Mouse (Mus musculus) bone marrow, adult 2 months (tissue): ENCODE data around the gene Angptl7. TPM values are rescaled to one million over a fixed set of nuclear protein-coding genes. Genes with fewer than 3 reads are reported as not detected.
A peak's percentile ranks its signal among the peaks of the same experiment; 100 is the strongest.

Experiments
- H3K27ac ChIP-seq: fragments of 200-500 bp; 2 replicates; pipeline ENCODE4 v1.5.1; 2012; ENCODE audit warnings: low read depth, mild to moderate bottlenecking, control low read depth, inconsistent platforms, low read length; ENCODE audit not compliant: control insufficient read depth, poor library complexity, insufficient read depth
- H3K4me1 ChIP-seq: fragments of 200-500 bp; 2 replicates; pipeline ENCODE4 v1.6.1; 2011; ENCODE audit warnings: low read length; ENCODE audit not compliant: control insufficient read depth, insufficient read depth
- H3K4me3 ChIP-seq: fragments of 200-500 bp; replicated peaks from 2 replicates; pipeline ENCODE3; 2011; ENCODE audit warnings: mild to moderate bottlenecking, low read depth, low read length, control low read depth; ENCODE audit not compliant: control insufficient read depth
- CTCF ChIP-seq: fragments of 200-500 bp; IDR thresholded peaks from 2 replicates; pipeline ENCODE4 v1.5.1; 2011; ENCODE audit warnings: low read length, control low read depth; ENCODE audit not compliant: control insufficient read depth, insufficient read depth
- POLR2A ChIP-seq: fragments of 200-500 bp; IDR thresholded peaks from 2 replicates; pipeline ENCODE4 v1.6.1; 2011; ENCODE audit warnings: low read depth, mild to moderate bottlenecking, control low read depth, low read length, borderline replicate concordance; ENCODE audit not compliant: control insufficient read depth
- WGBS: fragments of 180-500 bp; shearing (Covaris S2); methylation state at CpG from one replicate; pipeline ENCODE4 v1.1.7; 2018; 5-methylcytosine and 5-hydroxymethylcytosine counted together
- polyA plus RNA-seq: library from polyadenylated mRNA; stranded (reverse); fragments of >200 nt; gene quantifications from 2 replicates; pipeline ENCODE4 v1.2.4, GENCODE M21; 2011; ENCODE audit warnings: low replicate concordance; ENCODE audit not compliant: missing spikeins, insufficient read depth, insufficient read length

The Angptl7 gene
- polyA plus RNA-seq, 1 experiment = 1.6 TPM

GRCm38 (mm10) chr4:148468396-148468795, 31.9 kb downstream of the Angptl7 start:
- WGBS = 93% methylated on average over 10 of the region's 10 CpGs
- H3K27ac ChIP-seq = no peak overlapping the region
- TF ChIP-seq CTCF (no peak), POLR2A (no peak)

GRCm38 (mm10) chr4:148466511-148467079, 33.7 kb downstream of the Angptl7 start:
- Histone ChIP-seq H3K4me3 (no peak overlapping the region), H3K4me1 (no peaks in the 10 kb centered on the region), H3K27ac (no peak overlapping the region)
- 79% methylated on average over 5 of the region's 5 CpGs for WGBS
- TF ChIP-seq CTCF = no peak
- TF ChIP-seq POLR2A = no peak

More at GRCm38 (mm10) chr4:148468396-148468795, 31.9 kb downstream of the Angptl7 start:
- Histone ChIP-seq H3K4me1 (no peaks in the 10 kb centered on the region), H3K4me3 (no peak overlapping the region)

- Histone ChIP-seq H3K4me3 (no peak overlapping the region), H3K4me1 (no peaks in the 10 kb centered on the region), H3K27ac (no peak overlapping the region)
- WGBS = 91% methylated on average over 12 of the region's 12 CpGs
- TF ChIP-seq CTCF = no peak
- no peak for TF ChIP-seq POLR2A
Observed at GRCm38 (mm10) chr4:148464869-148465268, 35.4 kb downstream of the Angptl7 start.

- no peak overlapping the region for H3K27ac ChIP-seq
- no peaks in the 10 kb centered on the region for H3K4me1 ChIP-seq
- WGBS = 87% methylated on average over 12 of the region's 12 CpGs
- no peak overlapping the region for H3K4me3 ChIP-seq
- TF ChIP-seq POLR2A (no peak), CTCF (no peak)
Observed at GRCm38 (mm10) chr4:148464301-148464700, 36.0 kb downstream of the Angptl7 start.

- 81% methylated on average over 14 of the region's 14 CpGs for WGBS
- no peak overlapping the region for H3K27ac ChIP-seq
- TF ChIP-seq POLR2A (no peak), CTCF (peak; percentile 31; the same call in 1 of the 2 replicates)
Observed at GRCm38 (mm10) chr4:148463208-148463960, 36.9 kb downstream of the Angptl7 start.

GRCm38 (mm10) chr4:148462717-148463116, 37.5 kb downstream of the Angptl7 start:
- Histone ChIP-seq H3K4me1 (no peaks in the 10 kb centered on the region), H3K4me3 (no peak overlapping the region), H3K27ac (no peak overlapping the region)
- TF ChIP-seq POLR2A = no peak
- TF ChIP-seq CTCF = no peak
- WGBS = 94% methylated on average over 13 of the region's 13 CpGs

More at GRCm38 (mm10) chr4:148463208-148463960, 36.9 kb downstream of the Angptl7 start:
- Histone ChIP-seq H3K4me3 (no peak overlapping the region), H3K4me1 (no peaks in the 10 kb centered on the region)

GRCm38 (mm10) chr4:148461772-148462171, 38.5 kb downstream of the Angptl7 start:
- H3K4me1 ChIP-seq = no peaks in the 10 kb centered on the region
- TF ChIP-seq POLR2A = no peak
- TF ChIP-seq CTCF = no peak

GRCm38 (mm10) chr4:148460656-148461284, 39.5 kb downstream of the Angptl7 start:
- WGBS = 88% methylated on average over 12 of the region's 12 CpGs
- H3K4me3 ChIP-seq = no peak overlapping the region
- TF ChIP-seq POLR2A = no peak
- TF ChIP-seq CTCF = no peak
- no peaks in the 10 kb centered on the region for H3K4me1 ChIP-seq
- no peak overlapping the region for H3K27ac ChIP-seq

More at GRCm38 (mm10) chr4:148461772-148462171, 38.5 kb downstream of the Angptl7 start:
- no peak overlapping the region for H3K27ac ChIP-seq
- H3K4me3 ChIP-seq = no peak overlapping the region
- WGBS = 85% methylated on average over 4 of the region's 4 CpGs
